Mouse (Mus musculus) heart, adult 2 months (tissue): ENCODE measurements around the gene Erich3. TPM values are rescaled to one million over a fixed set of nuclear protein-coding genes. Genes with fewer than 3 reads are reported as not detected.

Experiments used
- DNase-seq, 2 experiments: peaks; one replicate each; pipeline ENCODE4 v3.0.0; 2021
- H3K27ac ChIP-seq: fragments of 200-600 bp; 2 replicates; pipeline ENCODE4 v1.8.1; 2022
- H3K27me3 ChIP-seq: fragments of 200-500 bp; 2 replicates; pipeline ENCODE4 v1.6.1; 2012; ENCODE audit warnings: mild to moderate bottlenecking, low read length, inconsistent platforms, mixed read lengths; ENCODE audit not compliant: control insufficient read depth, insufficient read depth
- H3K36me3 ChIP-seq: fragments of 200-500 bp; 2 replicates; pipeline ENCODE4 v1.6.1; 2012; ENCODE audit warnings: low read length, inconsistent platforms; ENCODE audit not compliant: control insufficient read depth, insufficient read depth
- H3K4me1 ChIP-seq: fragments of 200-500 bp; 2 replicates; pipeline ENCODE4 v1.6.1; 2011; ENCODE audit warnings: low read length; ENCODE audit not compliant: control insufficient read depth, insufficient read depth
- H3K4me3 ChIP-seq: fragments of 200-600 bp; 2 replicates; pipeline ENCODE4 v1.8.1; 2022
- H3K79me2 ChIP-seq: fragments of 200-500 bp; replicated peaks from 2 replicates; pipeline ENCODE4 v1.6.1; 2012; ENCODE audit warnings: mild to moderate bottlenecking, inconsistent platforms, low read length, moderate library complexity, mixed read lengths; ENCODE audit not compliant: control insufficient read depth, insufficient read depth
- H3K9ac ChIP-seq: fragments of 200-500 bp; 2 replicates; pipeline ENCODE4 v1.6.1; 2012; ENCODE audit warnings: low read depth, mild to moderate bottlenecking, control low read depth, inconsistent platforms, low read length, mixed read lengths
- CTCF ChIP-seq: fragments of 200-600 bp; IDR thresholded peaks from 2 replicates; pipeline ENCODE4 v1.8.1; 2022; ENCODE audit warnings: antibody characterized with exemption, mild to moderate bottlenecking, moderate library complexity
- EP300 ChIP-seq: fragments of 200-500 bp; IDR thresholded peaks from 2 replicates; pipeline ENCODE4 v1.6.1; 2011; ENCODE audit warnings: low read depth, low read length, control low read depth; ENCODE audit not compliant: insufficient read depth
- POLR2A ChIP-seq: fragments of 200-500 bp; IDR thresholded peaks from 2 replicates; pipeline ENCODE4 v1.6.1; 2011; ENCODE audit warnings: mild to moderate bottlenecking, low read depth, low read length, control low read depth; ENCODE audit not compliant: insufficient read depth
- WGBS: fragments of 180-500 bp; shearing (Covaris S2); methylation state at CpG from one replicate; pipeline ENCODE4 v1.1.7; 2018; 5-methylcytosine and 5-hydroxymethylcytosine counted together
- intact Hi-C: fragments of 180-260 bp; cut with DNase I; formaldehyde crosslinking; loops from one replicate; pipeline ENCODE4 v1.15.1; 2025
- polyA plus RNA-seq: library from polyadenylated mRNA; depleted of rRNA; stranded (reverse); fragments of >200 nt; gene quantifications from 2 replicates; pipeline ENCODE4 v1.2.3, GENCODE M21; 2012
- total RNA-seq, 2 experiments: library from RNA; stranded (reverse); gene quantifications; 2 replicates each; pipeline ENCODE4 v1.2.3; 2021

The Erich3 gene
- total and polyA plus RNA-seq, 3 experiments, result 0.11 to 0.35 (median 0.21) TPM

GRCm38 (mm10) chr3:154691897-154692571 is 28.4 kb downstream of the Erich3 start:
- Histone ChIP-seq H3K4me1 (peaks cover 2% of the 10 kb centered on the region), H3K27me3 (no peaks in the 10 kb centered on the region), H3K36me3 (no peaks in the 10 kb centered on the region), H3K79me2 (no peaks in the 10 kb centered on the region), H3K4me3 (peak overlapping the region; percentile 20; the same call in 1 of the 2 replicates), H3K9ac (no peak overlapping the region), H3K27ac (peak overlapping the region; percentile 47; the same call in 1 of the 2 replicates)
- intact Hi-C loops, result no loop called here
- DNase-seq, result peak; percentile 68 to 82
- 22% methylated on average over 14 of the region's 14 CpGs for WGBS
- TF ChIP-seq POLR2A (no peak), CTCF (no peak), EP300 (peak; percentile 63)

GRCm38 (mm10) chr3:154692572-154692922 is 28.9 kb downstream of the Erich3 start:
- intact Hi-C loops, result no loop called here
- Histone ChIP-seq H3K27me3 (no peaks in the 10 kb centered on the region), H3K36me3 (no peaks in the 10 kb centered on the region), H3K4me1 (peaks cover 2% of the 10 kb centered on the region), H3K79me2 (no peaks in the 10 kb centered on the region), H3K4me3 (peak overlapping the region; percentile 20; the same call in 1 of the 2 replicates), H3K27ac (peak overlapping the region; percentile 47; the same call in 1 of the 2 replicates), H3K9ac (no peak overlapping the region)
- WGBS, result 36% methylated on average over 3 of the region's 3 CpGs
- DNase-seq, result no peak
- TF ChIP-seq POLR2A (no peak), CTCF (no peak), EP300 (no peak)

GRCm38 (mm10) chr3:154693902-154694301 is 30.2 kb downstream of the Erich3 start:
- Histone ChIP-seq H3K27me3 (no peaks in the 10 kb centered on the region), H3K79me2 (no peaks in the 10 kb centered on the region), H3K27ac (no peak overlapping the region), H3K36me3 (no peaks in the 10 kb centered on the region), H3K9ac (no peak overlapping the region), H3K4me3 (no peak overlapping the region), H3K4me1 (peaks cover 2% of the 10 kb centered on the region)
- WGBS, result 94% methylated on average over 4 of the region's 4 CpGs
- TF ChIP-seq POLR2A (no peak), CTCF (no peak), EP300 (no peak)
- intact Hi-C loops, result no loop called here
- DNase-seq, result no peak

- H3K4me1 ChIP-seq, result peaks cover 2% of the 10 kb centered on the region
- no peak overlapping the region for H3K27ac ChIP-seq
- no peak overlapping the region for H3K4me3 ChIP-seq
- no peak overlapping the region for H3K9ac ChIP-seq
- no peaks in the 10 kb centered on the region for H3K27me3 ChIP-seq
- no peak for DNase-seq
- 84% methylated on average over 3 of the region's 3 CpGs for WGBS
- no peaks in the 10 kb centered on the region for H3K79me2 ChIP-seq
- TF ChIP-seq EP300 (no peak), POLR2A (no peak), CTCF (no peak)
- intact Hi-C loops, result no loop called here
- no peaks in the 10 kb centered on the region for H3K36me3 ChIP-seq
Measured at GRCm38 (mm10) chr3:154696611-154697010, 33.0 kb downstream of the Erich3 start.

- Histone ChIP-seq H3K79me2 (no peaks in the 10 kb centered on the region), H3K27ac (no peak overlapping the region), H3K4me3 (no peak overlapping the region), H3K27me3 (no peaks in the 10 kb centered on the region), H3K36me3 (no peaks in the 10 kb centered on the region), H3K4me1 (no peaks in the 10 kb centered on the region), H3K9ac (no peak overlapping the region)
- no peak for TF ChIP-seq EP300
- TF ChIP-seq POLR2A, result no peak
- TF ChIP-seq CTCF, result no peak
- intact Hi-C loops, result no loop called here
- WGBS, result 71% methylated on average over 5 of the region's 5 CpGs
- no peak for DNase-seq
Measured at GRCm38 (mm10) chr3:154698907-154699306, 35.2 kb downstream of the Erich3 start.

- 78% methylated on average over 3 of the region's 3 CpGs for WGBS
- H3K4me3 ChIP-seq, result no peak overlapping the region
- intact Hi-C loops, result no loop called here
Measured at GRCm38 (mm10) chr3:154700296-154700695, 36.6 kb downstream of the Erich3 start.

More at GRCm38 (mm10) chr3:154700296-154700695, 36.6 kb downstream of the Erich3 start:
- no peaks in the 10 kb centered on the region for H3K4me1 ChIP-seq
- H3K27ac ChIP-seq, result no peak overlapping the region
- no peak for DNase-seq
- H3K36me3 ChIP-seq, result no peaks in the 10 kb centered on the region
- H3K9ac ChIP-seq, result no peak overlapping the region
- H3K79me2 ChIP-seq, result no peaks in the 10 kb centered on the region
- TF ChIP-seq EP300, result no peak
- no peaks in the 10 kb centered on the region for H3K27me3 ChIP-seq
